Mouse (Mus musculus) E14TG2a.4 (cell line): ENCODE data around the gene Wbp1l.

Experiments used
- H3K27me3 ChIP-seq: 2 replicates; pipeline ENCODE4 v1.6.1; 2014; ENCODE audit warnings: low read length, control low read depth; ENCODE audit not compliant: insufficient read depth
- H3K36me3 ChIP-seq: 2 replicates; pipeline ENCODE4 v1.6.1; 2014; ENCODE audit warnings: low read length, control low read depth; ENCODE audit not compliant: insufficient read depth
- H3K4me1 ChIP-seq: replicated peaks from 2 replicates; pipeline ENCODE4 v1.6.1; 2014; ENCODE audit warnings: low read depth, low read length, control low read depth
- H3K4me3 ChIP-seq: replicated peaks from 2 replicates; pipeline ENCODE4 v1.5.1; 2014; ENCODE audit warnings: mild to moderate bottlenecking, low read length
- H3K9me3 ChIP-seq: 2 replicates; pipeline ENCODE4 v1.6.1; 2014; ENCODE audit warnings: low read length, control low read depth
- CTCF ChIP-seq: conservative IDR thresholded peaks from 2 replicates; pipeline ENCODE4 v1.5.1; 2014; ENCODE audit warnings: low read length
- NANOG ChIP-seq: IDR thresholded peaks from 2 replicates; pipeline ENCODE4 v1.6.1; 2014; ENCODE audit warnings: borderline replicate concordance, low read length, mixed read lengths
- POU5F1 ChIP-seq: IDR thresholded peaks from 2 replicates; pipeline ENCODE4 v1.6.1; 2014; ENCODE audit warnings: low read length, borderline replicate concordance

Wbp1l gene

DNA sequence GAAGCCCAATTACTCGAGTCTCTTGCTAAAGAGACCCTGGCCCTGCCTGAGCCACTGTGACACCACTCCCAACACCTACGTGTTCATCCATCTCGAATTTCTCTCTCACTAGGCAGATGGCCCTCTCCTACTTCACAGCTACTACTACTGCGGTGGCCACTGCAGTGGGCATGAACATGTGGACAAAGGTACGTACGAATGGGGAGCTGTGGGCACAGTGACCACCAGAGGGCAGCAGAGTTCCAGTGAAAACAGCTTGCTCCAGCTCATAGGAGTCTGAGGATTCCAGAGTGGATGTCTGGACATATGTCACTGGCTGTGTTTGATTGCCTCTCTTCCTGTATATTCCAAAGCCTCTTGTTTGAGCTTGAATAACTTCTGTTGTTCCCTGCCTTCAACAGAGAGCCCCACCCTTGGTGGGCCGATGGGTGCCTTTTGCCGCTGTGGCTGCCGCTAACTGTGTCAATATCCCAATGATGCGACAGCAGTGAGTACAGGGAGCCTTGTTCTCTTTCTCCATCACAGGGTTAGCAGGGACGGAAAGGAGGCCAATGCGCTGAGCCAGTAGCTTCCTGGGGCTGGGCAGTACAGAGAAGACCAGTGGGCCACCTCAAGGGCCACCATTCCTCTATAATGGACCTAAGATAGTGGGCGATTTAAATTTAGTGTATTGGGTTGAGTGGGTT is 10.9 kb upstream of the Wbp1l start:
- Histone ChIP-seq H3K36me3 (peaks cover 47% of the 10 kb centered on the region), H3K27me3 (no peaks in the 10 kb centered on the region), H3K4me3 (no peak overlapping the region), H3K9me3 (0 out of 2 replicates have a peak, but pooled peaks cover 5% of the 10 kb centered on the region), H3K4me1 (peaks cover 4% of the 10 kb centered on the region; the same call in 1 of the 2 replicates)
- no peak for TF ChIP-seq POU5F1
- peak; percentile 87 for TF ChIP-seq CTCF
- no peak for TF ChIP-seq NANOG

DNA sequence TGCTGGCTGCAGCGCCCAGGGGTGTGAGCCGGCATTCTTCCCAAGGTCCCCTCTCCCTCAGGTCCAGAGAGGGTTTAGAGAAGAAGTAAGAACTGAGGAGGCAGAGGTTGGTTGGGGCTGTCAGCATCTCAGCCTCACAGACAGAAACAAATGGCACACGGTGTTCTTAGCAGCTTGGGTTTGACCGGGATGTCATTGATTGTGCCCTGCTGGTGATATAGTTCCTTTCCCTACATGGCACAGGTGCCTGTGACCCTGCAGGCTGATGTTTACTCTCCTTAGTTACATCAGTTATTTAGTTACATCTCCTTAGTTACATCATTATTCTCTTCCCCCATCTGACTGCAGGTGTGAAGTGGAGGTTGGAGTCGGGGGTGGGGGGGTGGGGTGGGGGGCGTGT is 7.3 kb upstream of the Wbp1l start:
- H3K27me3 ChIP-seq, result no peaks in the 10 kb centered on the region
- no peak overlapping the region for H3K4me3 ChIP-seq
- no peak for TF ChIP-seq CTCF
- no peak for TF ChIP-seq NANOG
- no peak for TF ChIP-seq POU5F1
- peaks cover 44% of the 10 kb centered on the region for H3K36me3 ChIP-seq
- H3K9me3 ChIP-seq, result 0 out of 2 replicates have a peak, but pooled peaks cover 5% of the 10 kb centered on the region
- peaks cover 6% of the 10 kb centered on the region; the same call in 1 of the 2 replicates for H3K4me1 ChIP-seq

DNA sequence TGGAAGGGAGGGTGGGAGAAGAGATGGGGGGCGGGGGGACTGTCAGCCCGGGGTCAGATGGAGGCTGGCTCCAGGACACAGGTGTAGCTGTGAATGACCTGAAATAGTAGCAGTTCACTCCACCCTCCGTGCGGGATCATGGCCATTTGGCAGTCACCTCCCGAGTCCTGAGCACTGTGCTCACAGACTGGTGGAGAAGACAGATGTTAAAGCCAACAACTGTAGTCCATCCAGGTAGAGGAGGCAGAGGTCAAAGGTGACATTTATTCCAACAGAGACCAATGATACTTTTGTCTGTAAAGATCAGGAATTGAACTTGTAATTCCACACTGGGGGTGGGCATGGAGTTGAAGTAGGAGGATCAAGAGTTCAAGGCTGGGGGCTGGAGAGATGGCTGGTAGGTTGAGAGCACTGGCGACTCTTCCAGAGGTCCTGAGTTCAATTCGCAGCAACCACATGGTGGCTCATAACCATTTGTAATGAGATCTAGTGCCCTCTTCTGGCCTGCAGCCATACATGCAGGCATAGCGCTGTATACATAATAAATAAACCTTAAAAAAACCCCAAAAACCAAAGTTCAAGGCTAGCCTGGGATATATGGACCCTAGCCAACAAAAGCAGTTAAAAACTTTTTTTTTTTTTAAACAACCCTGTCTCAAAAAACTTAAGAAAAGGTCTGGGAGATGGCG is 6.0 kb upstream of the Wbp1l start:
- peaks cover 38% of the 10 kb centered on the region for H3K36me3 ChIP-seq
- no peak for TF ChIP-seq NANOG
- TF ChIP-seq CTCF, result peak; percentile 34
- 0 out of 2 replicates have a peak, but pooled peaks cover 3% of the 10 kb centered on the region for H3K9me3 ChIP-seq
- no peaks in the 10 kb centered on the region for H3K27me3 ChIP-seq
- H3K4me3 ChIP-seq, result no peak overlapping the region
- peaks cover 15% of the 10 kb centered on the region for H3K4me1 ChIP-seq

DNA sequence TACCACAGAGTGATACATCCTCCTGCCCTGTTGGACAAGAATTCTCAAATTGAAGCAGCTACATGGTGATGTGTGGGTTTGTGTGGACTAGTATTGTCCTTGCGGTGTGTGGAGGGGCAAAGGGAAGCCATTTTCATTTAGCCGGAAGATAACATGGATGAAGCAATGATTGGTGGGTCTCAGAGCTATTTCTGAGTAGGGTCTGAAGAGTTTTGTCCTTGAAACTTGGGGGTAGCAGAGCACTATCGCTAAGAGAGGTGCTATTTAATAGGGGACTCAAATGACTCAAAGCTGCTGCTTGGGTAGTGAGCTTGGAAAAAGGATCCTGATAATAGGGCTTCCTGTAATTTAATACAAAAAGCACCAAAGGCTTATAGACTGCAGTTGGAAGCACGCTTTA is 697 bp upstream of the Wbp1l start:
- peaks cover 46% of the 10 kb centered on the region for H3K4me1 ChIP-seq
- H3K27me3 ChIP-seq, result no peaks in the 10 kb centered on the region
- TF ChIP-seq NANOG (no peak), POU5F1 (no peak), CTCF (no peak)

DNA sequence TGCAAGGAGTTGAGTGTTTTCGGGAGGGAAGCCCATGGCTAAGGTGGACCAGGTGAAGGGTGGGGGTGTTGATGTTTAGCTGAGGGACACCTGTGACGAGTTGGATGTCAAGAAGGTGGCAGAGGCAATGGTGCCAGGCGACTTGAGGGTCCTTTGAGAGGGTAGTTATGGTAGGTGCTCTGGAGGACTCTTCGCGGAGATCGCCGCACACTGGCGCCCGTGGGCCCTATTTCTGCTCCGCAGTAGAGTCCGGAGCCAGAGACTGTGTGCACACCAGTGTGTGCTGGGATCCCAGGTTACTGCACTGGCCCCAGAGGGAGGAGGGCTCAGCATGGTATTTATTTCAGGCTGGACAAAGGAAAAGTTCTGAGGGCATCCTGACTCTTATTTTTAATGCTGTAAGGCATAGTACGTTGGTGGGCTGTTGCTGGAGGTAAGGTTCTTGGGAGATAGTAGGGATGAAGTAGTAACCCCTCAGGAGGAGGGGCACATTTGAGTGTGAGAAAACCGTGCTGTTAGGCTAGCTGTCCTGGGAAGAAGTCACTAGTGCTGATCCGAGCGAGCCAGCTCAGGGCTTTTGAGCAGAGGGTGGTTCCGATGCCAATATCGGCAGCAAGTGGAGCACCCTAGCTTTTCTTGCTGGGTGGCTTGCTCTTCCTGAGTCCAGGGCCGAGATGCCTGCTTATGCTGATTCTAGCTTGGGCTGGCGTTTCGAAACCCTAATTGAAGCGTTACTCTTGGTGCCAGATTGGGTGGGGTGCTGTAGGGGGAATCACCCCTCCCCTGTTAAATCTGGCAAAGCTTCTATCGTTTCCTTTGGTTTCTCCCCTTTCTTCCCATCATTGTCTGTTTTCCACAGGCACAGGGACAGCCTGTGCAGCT is 732 bp downstream of the Wbp1l start:
- TF ChIP-seq POU5F1 (no peak), NANOG (no peak), CTCF (no peak)
- H3K4me3 ChIP-seq, result peak overlapping the region; percentile 98
- H3K9me3 ChIP-seq, result no peaks in the 10 kb centered on the region
- H3K36me3 ChIP-seq, result peaks cover 23% of the 10 kb centered on the region
- peaks cover 47% of the 10 kb centered on the region for H3K4me1 ChIP-seq
- H3K27me3 ChIP-seq, result no peaks in the 10 kb centered on the region

More for the DNA sequence above, 697 bp upstream of the Wbp1l start:
- Histone ChIP-seq H3K36me3 (peaks cover 15% of the 10 kb centered on the region), H3K4me3 (peak overlapping the region; percentile 98), H3K9me3 (no peaks in the 10 kb centered on the region)

DNA sequence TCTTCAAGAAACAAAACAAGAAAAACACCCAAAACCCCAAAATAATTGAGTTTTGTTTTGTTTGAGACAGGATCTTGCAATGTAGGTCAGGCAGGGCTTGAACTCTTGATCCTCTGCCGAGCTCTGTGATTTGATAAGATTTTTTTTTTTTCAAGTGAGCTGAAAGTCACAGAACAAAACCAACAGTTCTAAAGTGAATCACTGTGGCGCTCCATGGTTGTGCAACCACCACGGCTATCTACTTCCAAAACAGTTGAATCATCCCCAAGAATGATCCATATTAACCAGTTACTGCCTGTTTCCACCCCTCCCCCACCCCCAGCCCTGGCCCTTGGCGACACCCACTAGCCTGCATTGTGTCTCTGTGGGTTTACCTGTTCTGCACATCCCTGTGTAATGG is 1.5 kb downstream of the Wbp1l start:
- no peaks in the 10 kb centered on the region for H3K27me3 ChIP-seq
- TF ChIP-seq NANOG (no peak), CTCF (no peak), POU5F1 (no peak)
- peaks cover 21% of the 10 kb centered on the region for H3K36me3 ChIP-seq
- no peak overlapping the region for H3K4me3 ChIP-seq
- no peaks in the 10 kb centered on the region for H3K9me3 ChIP-seq
- peaks cover 50% of the 10 kb centered on the region for H3K4me1 ChIP-seq

DNA sequence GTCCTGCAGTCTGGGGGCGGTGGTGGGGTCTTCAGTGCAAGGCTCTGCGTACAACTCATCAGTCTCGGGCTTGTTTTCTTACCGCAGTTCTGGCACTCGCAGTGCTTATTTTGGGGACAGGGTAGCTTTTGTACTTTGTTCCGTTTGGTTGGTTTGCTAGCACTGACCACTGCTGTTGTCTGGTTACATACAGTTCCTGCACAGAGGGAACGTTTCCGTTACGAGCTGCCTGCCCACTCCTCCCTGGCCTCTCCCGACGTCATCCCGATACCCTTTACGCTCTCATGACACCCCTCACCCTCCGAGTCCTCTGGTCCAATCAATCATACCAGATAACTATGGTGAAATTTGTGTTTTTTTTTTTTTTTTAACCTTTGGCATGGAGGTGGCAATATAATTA is 2.6 kb downstream of the Wbp1l start:
- Histone ChIP-seq H3K4me1 (peaks cover 54% of the 10 kb centered on the region), H3K36me3 (peaks cover 21% of the 10 kb centered on the region), H3K4me3 (no peak overlapping the region), H3K9me3 (no peaks in the 10 kb centered on the region), H3K27me3 (no peaks in the 10 kb centered on the region)
- TF ChIP-seq NANOG (no peak), CTCF (no peak), POU5F1 (no peak)

DNA sequence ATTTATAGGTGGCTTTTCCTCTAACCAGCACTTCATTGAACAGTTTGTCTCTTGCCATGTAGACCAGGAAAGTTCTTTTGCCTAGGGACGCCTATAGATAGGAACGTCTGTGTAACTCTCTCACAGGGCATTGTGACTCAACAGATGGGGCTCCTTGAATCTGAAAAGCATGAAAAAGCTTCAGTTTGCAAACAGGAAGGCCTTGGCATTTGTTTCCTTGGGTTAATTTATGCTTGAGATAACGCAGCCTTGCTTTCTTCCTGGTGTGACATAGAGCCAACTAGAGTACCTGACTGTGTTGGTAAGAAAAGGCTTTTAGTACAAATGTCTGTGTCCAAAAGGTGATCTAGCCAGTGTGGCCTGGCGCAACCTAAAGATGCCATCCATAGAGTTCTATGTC is 3.5 kb downstream of the Wbp1l start:
- Histone ChIP-seq H3K4me1 (peaks cover 58% of the 10 kb centered on the region), H3K9me3 (no peaks in the 10 kb centered on the region), H3K4me3 (no peak overlapping the region), H3K27me3 (no peaks in the 10 kb centered on the region), H3K36me3 (peaks cover 26% of the 10 kb centered on the region)
- TF ChIP-seq CTCF (no peak), POU5F1 (no peak)
